Comparison of ENCODE assay signal across 5 mouse cellular contexts in the genomic region with DNA sequence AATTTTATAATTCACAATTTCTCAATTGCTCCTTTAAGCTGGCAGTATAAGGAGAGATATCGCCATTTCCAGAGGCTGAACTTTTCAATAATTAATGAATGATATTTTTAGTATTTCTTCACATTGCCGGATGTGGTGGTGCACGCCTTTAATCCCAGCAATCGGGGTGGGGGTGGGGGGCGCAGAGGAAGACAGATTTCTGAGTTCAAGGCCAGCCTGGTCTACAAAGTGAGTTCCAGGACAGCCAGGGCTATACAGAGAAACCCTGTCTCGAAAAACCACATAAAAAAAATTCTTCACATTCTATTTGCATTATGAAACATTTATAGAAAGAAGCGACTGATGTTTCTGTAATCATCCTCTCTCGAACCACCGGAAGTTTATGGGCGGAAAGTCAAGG. TPM values are rescaled to one million over a fixed set of nuclear protein-coding genes. Genes with fewer than 3 reads are reported as not detected.
"Had no signal": no experiment of that assay in that cellular context is flagged by ENCODE, and none has a peak within 500 bp of the region (broad histone marks: within the 10 kb centered on the region; RNA-seq: fewer than 3 reads in every experiment).

No protein-coding gene starts in this region.

RNA-seq across cellular contexts. Expression of a gene that starts 19.3 kb away (rescaled TPM):
- polyA plus RNA-seq: intestine, embryonic 15.5 days; intestine, postnatal 0 days; kidney, embryonic 14.5 days; large intestine, adult 2 months; liver, adult 2 months had no signal
